Mouse (Mus musculus): ENCODE data around the gene Clec1a.
"Not testable (repeated sequence)": the region's sequence is repeated elsewhere in the genome, so short reads cannot be mapped to it uniquely, and the experiment has no call there.

The Clec1a gene

DNA sequence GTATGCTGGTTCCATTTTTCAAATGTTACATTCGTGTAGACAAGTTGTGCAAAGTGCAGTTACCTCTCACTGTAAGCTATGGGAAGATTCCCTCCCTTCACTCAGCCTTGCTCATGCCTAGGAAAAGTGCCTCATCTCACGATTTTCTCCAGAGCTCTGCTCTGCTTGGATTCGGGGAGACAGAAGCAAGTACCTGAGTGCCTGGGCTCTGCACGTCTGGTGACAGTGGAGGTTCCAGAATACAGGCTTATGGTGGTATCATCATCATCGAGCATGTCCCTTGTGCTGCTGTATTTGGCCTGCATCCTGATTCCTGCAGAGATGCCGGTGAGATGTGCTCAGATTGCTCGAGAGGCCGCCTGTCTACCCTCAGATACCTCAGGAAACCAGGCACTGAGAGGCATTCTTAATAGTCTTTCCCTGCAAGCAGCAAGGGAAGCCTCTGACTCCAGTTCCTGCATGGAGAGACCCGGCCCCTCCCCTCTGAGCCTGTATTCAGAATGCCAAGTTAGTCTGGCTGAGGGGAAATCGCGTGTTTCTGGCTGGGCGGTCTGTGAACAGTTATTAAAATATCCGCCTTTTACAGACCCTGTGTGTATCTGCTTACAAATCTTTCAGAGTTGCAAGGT, at the start of gene Clec1a:
Gene Clec1a (minus strand): TSS at position 590 of the 629 bp plus-strand sequence.
- peak; percentile 24 for DNase-seq (ENCODE audit: low spot score)

- not testable (repeated sequence) for DNase-seq (ENCODE audit: low spot score)
Observed at GRCm38 (mm10) chr6:129499516-129499915, 47.7 kb upstream of the Clec1a start.

DNA sequence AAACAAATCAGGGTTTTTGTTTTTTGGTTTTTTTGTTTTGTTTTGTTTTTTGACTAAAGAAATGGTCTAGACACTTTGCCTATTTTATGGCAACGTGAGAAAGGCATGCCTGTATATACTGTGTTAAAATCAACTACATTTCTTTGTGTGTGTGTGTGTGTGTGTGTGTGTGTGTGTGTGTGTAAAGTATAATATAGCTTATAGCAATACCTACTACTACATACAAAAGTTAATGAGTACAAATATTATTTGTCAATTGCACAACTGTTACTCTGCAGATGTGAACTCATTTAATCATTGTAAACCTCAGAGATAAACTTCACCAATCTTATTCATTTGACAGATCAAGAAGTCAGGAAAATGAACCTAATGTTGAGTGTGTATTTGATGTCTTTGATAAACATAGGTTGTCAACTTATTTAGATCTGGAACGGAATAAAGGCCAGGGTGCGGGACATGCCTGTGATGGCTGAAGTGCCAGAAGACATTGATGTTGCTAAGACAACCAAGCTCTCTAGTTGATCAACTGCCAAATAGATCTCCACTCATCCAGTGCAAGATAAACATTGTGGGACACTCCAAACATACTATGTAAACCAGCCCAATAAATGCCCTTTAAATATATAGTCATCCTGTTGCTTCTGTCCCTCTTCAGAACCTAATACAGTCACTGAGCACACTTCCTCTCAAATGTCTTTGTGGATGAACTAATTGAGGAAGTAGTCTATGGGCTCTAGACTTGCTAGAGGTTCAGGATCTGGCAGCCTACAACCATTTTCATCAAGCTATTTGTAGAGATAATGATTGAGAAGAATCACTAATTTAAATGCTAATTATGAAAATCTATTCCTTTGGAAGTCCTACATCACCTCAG, 45.8 kb upstream of the Clec1a start:
- DNase-seq (ENCODE audit: low spot score) = no peak

- no peak for DNase-seq (ENCODE audit: low spot score)
Observed at GRCm38 (mm10) chr6:129494924-129495323, 43.1 kb upstream of the Clec1a start.

DNA sequence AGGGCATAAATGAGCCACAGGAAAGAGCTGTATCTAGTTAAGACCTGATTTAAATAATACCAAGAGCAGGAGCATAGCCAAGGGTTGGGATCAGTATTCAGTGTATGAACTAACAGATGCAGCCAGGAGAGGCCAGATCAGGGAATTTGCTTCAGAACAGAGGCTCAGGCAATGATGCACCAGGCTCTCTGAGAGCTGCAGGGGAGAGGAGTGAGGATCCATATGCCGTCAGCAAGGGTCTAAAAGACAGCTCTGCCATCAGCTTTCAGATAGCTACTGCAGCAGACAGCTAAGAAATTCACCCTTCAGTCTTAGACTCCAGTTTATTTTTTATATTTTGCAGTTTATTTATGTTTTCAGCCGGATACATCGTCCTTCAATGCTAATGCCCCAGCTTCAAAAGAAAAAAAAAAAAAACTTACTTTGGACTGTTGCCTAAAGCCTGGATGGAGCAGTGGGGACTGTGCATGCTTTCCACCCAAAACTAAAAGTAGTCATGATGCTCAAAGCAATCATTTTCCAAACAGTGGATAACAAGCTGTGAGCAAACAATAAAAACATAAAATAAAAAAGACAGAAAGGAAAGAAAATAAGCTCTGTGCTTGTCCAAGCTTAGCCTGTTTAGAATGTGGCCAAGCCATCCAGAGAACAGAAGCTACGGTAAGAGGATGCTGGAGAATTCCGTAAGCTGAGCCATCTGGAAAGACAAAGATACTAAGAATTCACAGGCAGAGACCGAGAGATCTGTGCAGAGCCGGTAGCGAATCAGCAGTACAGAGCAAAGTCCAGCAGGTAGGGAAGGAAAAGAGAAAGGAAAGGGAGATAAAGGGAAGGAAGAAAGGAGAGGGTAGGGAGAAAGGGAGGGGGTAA, 28.5 kb upstream of the Clec1a start:
- DNase-seq (ENCODE audit: low spot score) = no peak

- DNase-seq (ENCODE audit: low spot score) = no peak
Observed at GRCm38 (mm10) chr6:129476404-129477126, 24.8 kb upstream of the Clec1a start.

- no peak for DNase-seq (ENCODE audit: low spot score)
Observed at GRCm38 (mm10) chr6:129472627-129473026, 20.8 kb upstream of the Clec1a start.

DNA sequence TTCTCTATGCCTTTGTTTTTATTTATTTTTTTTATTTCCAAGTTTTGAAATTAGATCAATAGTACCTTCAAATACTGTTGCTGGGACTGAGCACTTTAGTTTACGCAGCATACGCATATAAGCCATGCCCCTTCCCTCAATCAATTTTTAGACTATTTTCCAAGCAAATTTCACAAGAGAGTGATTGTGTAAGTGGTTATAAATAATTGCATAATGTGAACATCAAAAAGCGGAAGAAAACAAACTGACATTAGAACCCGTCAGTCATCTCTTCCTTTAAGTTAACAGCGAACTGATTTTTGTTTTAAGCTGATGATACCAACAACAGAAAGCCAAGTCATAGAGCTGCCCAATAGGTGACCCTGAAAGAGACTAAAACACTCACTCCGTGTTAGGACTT, 19.6 kb upstream of the Clec1a start:
- no peak for DNase-seq (ENCODE audit: low spot score)

- no peak for DNase-seq (ENCODE audit: low spot score)
Observed at GRCm38 (mm10) chr6:129449743-129450142, 2.1 kb downstream of the Clec1a start.

DNA sequence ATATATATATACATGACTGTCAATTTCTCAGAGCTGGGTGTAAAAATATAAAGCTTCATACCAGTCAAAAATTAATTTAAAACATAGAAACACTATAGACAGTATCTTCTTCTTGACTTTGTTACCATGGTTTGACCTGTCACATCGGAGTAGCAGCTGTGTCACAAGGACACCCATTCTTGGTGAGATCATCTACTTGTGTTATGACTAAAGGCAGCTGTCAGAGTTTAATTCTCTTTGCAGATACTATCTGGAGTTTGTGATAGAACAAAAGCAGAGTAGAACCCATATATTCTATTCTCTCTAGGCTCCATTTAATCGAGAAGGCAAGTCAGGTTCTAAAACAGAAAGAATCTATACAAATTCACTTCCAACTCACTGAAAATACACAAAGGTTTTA, 13.8 kb downstream of the Clec1a start:
- DNase-seq (ENCODE audit: low spot score) = no peak

DNA sequence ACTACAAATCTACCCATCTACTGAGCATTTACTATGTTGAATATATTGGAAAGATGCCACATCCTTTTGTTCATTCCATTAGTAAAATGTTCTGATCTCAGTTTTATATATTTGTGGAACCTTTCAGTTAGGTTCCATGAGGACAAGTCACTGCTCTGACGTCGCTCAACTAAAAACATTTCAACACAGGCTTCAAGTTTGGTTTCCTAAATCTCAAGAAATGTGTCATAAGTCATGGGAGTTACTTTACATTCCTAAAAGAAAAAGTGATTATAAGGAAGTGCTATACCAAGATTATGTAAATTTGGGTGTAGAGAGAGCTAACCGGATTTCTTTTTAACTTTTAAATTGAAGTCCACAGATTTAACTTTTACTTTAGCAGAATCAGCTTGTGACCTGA, 15.8 kb downstream of the Clec1a start:
- DNase-seq (ENCODE audit: low spot score) = no peak

DNA sequence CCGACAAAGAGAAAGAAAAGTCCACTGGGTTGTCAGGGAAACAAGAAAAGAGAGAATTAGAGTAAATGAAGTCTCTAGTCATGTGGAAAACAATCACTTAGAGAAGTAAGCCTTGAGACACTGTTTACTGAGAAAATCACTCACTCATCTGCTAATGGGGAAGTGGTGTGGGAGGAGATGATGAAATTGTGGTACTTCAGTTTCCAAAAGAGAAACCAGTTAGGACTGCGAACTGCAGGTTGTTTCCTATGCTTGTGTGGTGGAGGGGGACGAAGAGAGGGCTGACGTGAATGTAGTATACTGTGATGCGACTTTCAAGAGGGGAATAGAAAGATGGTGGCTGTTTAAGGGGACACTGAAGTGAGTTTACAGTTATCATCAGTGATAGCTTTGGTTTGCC, 17.6 kb downstream of the Clec1a start:
- no peak for DNase-seq (ENCODE audit: low spot score)

- DNase-seq (ENCODE audit: low spot score) = no peak
Observed at GRCm38 (mm10) chr6:129427281-129427680, 24.5 kb downstream of the Clec1a start.

- no peak for DNase-seq (ENCODE audit: low spot score)
Observed at GRCm38 (mm10) chr6:129425812-129426211, 26.0 kb downstream of the Clec1a start.

GRCm38 (mm10) chr6:129425217-129425616, 26.6 kb downstream of the Clec1a start:
- no peak for DNase-seq (ENCODE audit: low spot score)

GRCm38 (mm10) chr6:129423734-129424072, 28.1 kb downstream of the Clec1a start:
- DNase-seq (ENCODE audit: low spot score) = peak; percentile 59

GRCm38 (mm10) chr6:129423040-129423733, 28.6 kb downstream of the Clec1a start:
- peak; percentile 16 for DNase-seq (ENCODE audit: low spot score)

- no peak for DNase-seq (ENCODE audit: low spot score)
Observed at GRCm38 (mm10) chr6:129422311-129422710, 29.5 kb downstream of the Clec1a start.

- DNase-seq (ENCODE audit: low spot score) = no peak
Observed at GRCm38 (mm10) chr6:129414177-129414576, 37.6 kb downstream of the Clec1a start.

DNA sequence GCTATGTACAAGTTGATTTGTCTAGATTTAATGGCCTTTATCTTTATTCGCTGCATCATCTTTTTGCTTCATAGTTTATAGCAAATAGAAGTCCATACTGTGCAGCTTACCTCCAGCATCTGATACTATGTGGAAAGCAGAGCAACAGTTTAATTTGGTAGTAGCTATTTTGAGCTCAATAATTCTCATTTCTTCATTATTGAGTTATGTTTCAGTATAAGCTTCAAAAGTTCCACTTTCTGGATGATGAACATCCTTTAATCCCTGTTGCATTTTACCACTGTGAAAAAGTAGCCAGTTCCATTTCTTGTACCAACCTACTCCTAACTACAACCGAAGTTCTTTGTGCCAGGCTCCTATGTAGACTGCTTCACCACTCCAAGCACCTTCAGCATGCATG, 43.2 kb downstream of the Clec1a start, which contains the start of gene Clec9a:
Gene Clec9a (plus strand): TSS at position 301 of the 400 bp plus-strand sequence.
- DNase-seq (ENCODE audit: low spot score) = no peak

DNA sequence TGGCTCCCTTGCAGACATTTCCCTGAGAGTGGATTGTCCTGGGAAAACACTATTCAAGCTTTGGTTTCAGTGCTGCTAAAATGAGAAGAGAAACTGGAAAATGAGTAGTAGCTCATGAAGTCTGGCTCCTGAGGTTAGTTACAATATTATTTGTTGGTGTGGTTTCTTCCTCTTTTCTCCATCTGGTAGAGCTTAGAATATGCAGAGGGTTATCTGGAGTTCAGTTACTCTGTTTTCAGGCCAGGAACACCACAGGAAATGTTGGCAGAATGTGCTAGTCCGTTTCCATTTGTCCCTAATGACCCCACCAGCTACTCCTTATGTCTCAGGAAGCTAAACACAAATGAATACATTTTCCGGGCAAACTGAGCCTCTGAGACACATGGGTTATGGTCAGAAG, 44.5 kb downstream of the Clec1a start:
- no peak for DNase-seq (ENCODE audit: low spot score)
